Mouse (Mus musculus): ENCODE data around the gene Mob3c. TPM values are rescaled to one million over a fixed set of nuclear protein-coding genes. Genes with fewer than 3 reads are reported as not detected.

Gene Mob3c
- 14.5 and 15.5 TPM in 2 replicates for polyA plus RNA-seq (2015; fragmentation: Nextera tagmentation; extraction: Ambion mirVana)

DNA sequence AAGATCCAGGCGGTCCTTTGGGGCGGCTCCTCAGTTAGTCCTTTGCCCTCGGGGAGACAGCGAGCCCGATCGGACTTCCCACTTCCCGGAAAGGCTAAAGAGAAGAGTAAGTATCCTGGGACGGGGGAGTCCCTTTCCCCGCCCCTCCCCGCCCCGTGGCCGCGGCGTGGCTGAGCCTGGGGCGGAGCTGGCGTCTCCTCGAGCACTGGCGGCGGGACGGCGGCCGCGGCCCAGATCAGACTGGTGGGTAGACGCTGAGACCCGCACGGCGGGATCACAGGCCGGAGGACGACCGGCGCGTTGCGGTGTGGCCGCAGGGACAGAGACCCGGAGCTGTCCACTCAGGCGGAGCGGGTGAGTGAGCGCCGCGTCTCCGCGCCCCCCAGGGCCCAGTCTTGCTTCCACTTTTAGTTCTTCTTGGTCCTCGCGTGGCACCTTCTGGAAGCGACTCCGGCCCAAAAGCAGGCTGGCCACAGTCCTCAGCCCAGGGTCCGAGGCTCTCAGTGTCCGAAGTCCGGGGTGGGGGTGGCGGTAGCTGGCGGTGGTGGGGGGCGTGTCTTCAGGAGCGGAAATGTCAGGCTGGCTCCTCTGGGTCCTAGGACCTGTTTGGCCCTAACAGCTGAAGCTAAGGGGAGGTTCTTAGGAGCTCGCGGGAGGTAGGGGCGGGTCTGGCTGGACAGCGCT, at the start of gene Mob3c:
TSS of gene Mob3c (plus strand) at position 205 of the 684 bp plus-strand sequence.
- peak within 1 kb of the TSS; percentile 73 for H3K9ac ChIP-seq
- H3K4me1 ChIP-seq = peaks cover 19% of the 10 kb centered on the region
- H3K9me3 ChIP-seq (replicated peaks) = no peaks in the 10 kb centered on the region
- H3K27ac ChIP-seq (replicated peaks) = peak within 1 kb of the TSS; percentile 84
- peak within 1 kb of the TSS; percentile 87 for H3K4me3 ChIP-seq (replicated peaks)
- under 1% methylated on average over 57 of the region's 57 CpGs for WGBS
- no peaks in the 10 kb centered on the region for H3K27me3 ChIP-seq
- H3K4me2 ChIP-seq (replicated peaks) = peak within 1 kb of the TSS; percentile 73
- peak; percentile 89 for ATAC-seq (ENCODE audit: insufficient number of reproducible peaks, low FRiP score, low TSS enrichment, low read depth)
- H3K36me3 ChIP-seq = peaks cover 15% of the 10 kb centered on the region

DNA sequence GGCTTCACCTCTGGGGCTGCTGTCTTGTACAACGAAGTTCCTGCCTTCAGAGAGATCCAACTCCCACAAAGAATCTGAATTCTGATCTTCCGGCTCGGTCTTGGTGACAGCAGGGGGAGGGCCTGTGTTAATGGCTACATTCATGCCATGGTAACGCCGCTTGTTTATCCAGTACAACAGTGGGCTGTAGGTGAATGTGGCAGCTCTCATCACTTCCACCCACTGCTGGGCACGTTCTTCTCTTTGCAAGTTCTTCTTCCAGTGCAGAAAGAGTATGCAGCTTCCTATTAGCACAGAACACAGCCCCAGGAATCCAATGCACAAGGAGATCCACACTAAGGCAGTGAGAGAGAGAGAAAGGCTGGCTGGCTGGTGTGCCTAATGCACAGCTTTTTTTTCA, 47.6 kb upstream of the Mob3c start:
- H3K4me1 ChIP-seq = peaks cover 7% of the 10 kb centered on the region; the same call in 1 of the 2 replicates
- H3K9me3 ChIP-seq (replicated peaks) = no peaks in the 10 kb centered on the region
- WGBS = 44% methylated on average over 6 of the region's 6 CpGs
- H3K4me2 ChIP-seq (replicated peaks) = no peak overlapping the region
- H3K27me3 ChIP-seq = no peaks in the 10 kb centered on the region
- peaks cover 8% of the 10 kb centered on the region for H3K36me3 ChIP-seq
- no peak overlapping the region for H3K27ac ChIP-seq (replicated peaks)
- no peak overlapping the region for H3K9ac ChIP-seq
- no peak for ATAC-seq (ENCODE audit: insufficient number of reproducible peaks, low FRiP score, low TSS enrichment, low read depth)
- H3K4me3 ChIP-seq (replicated peaks) = no peak overlapping the region

DNA sequence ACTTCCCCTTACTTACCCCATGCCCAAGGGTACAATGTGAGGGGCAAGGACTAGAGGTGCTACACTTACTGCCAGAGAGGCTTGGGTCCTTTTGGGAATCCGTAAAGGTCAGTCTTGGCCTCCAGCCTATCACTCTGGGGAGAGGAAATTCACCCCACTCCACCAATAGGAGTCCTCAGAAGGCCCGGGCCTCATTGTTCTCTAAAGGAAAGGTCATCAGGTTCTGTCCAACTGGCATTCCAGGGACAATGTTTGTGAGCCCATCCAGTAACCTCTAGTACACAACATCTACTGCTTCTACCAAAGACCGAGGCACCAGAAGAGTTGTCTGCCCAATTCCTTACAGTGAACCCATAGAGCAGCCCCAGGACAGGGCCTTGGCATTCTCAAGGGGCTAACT, 47.0 kb upstream of the Mob3c start, which contains the start of gene Tex38:
TSS of gene Tex38 (minus strand) at position 101 of the 400 bp plus-strand sequence.
- no peak for ATAC-seq (ENCODE audit: insufficient number of reproducible peaks, low FRiP score, low TSS enrichment, low read depth)
- Histone ChIP-seq H3K27ac (replicated peaks) (no peak within 1 kb of the TSS), H3K36me3 (peaks cover 8% of the 10 kb centered on the region), H3K4me3 (replicated peaks) (no peak within 1 kb of the TSS), H3K27me3 (no peaks in the 10 kb centered on the region), H3K4me1 (peaks cover 14% of the 10 kb centered on the region), H3K4me2 (replicated peaks) (no peak within 1 kb of the TSS), H3K9ac (no peak within 1 kb of the TSS), H3K9me3 (replicated peaks) (no peaks in the 10 kb centered on the region)
- WGBS = 83% methylated on average over 3 of the region's 3 CpGs

DNA sequence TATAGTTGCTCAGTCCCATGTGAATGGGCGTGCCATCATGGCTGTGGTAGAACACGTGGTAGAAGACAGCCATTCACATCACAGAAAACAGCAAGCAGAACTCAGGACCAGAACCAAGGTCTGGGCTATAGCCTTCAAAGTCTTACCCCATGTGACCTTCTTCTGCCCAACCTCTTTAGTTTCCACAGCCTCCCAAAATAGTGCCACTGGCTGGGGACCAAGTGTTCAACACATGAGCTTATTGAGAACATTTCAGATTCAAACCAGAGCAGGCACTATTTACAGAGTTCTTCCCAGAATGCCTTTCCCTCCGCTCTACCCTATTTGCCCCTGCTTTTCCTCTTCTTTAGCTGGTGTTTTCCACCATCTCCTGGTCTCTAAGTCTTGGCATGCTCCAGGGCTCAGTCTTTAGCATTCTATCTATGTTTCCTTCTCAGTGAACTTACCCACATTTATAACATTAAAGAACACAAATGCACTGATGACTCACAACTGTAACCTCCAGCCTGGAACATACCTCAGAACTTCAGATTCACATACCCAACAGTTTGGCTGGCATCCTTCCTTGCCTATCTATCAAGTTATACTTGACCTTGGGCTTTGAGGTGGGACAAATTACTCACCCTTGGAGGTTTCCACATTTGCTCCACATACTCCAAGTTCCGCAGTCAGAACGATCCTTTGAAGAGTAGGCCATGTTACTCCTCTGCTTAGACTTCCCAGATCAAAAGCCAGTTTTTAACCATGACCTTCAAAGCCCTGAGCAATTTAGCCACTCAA, 45.7 kb upstream of the Mob3c start:
- Histone ChIP-seq H3K27me3 (no peaks in the 10 kb centered on the region), H3K9me3 (replicated peaks) (no peaks in the 10 kb centered on the region), H3K27ac (replicated peaks) (no peak overlapping the region), H3K4me2 (replicated peaks) (no peak overlapping the region), H3K36me3 (peaks cover 4% of the 10 kb centered on the region; the same call in 1 of the 2 replicates), H3K4me3 (replicated peaks) (no peak overlapping the region), H3K4me1 (peaks cover 17% of the 10 kb centered on the region), H3K9ac (no peak overlapping the region)
- 92% methylated on average over 5 of the region's 5 CpGs for WGBS
- no peak for ATAC-seq (ENCODE audit: insufficient number of reproducible peaks, low FRiP score, low TSS enrichment, low read depth)

DNA sequence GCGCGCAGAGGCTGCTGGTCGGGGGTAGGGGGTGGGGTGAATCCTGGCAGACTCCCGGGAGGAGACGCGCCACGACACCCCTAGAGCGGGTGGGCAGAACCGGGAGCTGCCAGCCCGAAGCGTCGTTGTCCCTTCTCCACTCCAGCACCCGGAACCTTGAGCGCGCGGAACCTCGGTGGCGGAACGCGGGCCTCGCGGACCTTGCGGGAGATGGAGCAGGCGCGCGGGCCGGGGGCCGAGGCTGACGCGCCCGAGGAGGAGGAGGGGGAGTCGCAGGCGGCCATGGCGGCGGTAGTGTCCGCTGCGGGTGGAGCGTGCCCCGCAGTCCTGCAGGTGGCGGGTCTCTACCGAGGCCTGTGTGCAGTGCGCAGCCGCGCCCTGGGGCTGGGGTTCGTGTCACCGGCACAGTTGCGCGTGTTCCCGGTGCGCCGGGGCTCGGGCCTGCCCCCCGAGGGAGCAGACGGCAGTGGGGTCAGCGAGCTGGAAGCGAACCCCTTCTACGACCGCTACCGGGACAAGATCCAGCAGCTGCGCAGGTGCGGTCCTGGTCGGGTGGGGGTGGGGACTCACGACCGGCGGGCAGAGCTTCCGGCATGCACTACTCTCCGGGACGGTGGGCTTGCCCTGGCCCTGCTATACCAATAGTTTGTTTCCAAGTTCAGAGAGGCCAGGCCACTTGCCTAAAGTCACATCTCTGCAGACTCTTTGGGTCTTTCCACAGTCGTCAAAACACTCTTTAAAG, 43.0 kb upstream of the Mob3c start, which contains the start of gene Atpaf1:
TSS of gene Atpaf1 (plus strand) at position 44 of the 742 bp plus-strand sequence.
- peak; percentile 83 for ATAC-seq (ENCODE audit: insufficient number of reproducible peaks, low FRiP score, low TSS enrichment, low read depth)
- peaks cover 12% of the 10 kb centered on the region; the same call in 1 of the 2 replicates for H3K36me3 ChIP-seq
- under 1% methylated on average over 69 of the region's 69 CpGs for WGBS
- peaks cover 17% of the 10 kb centered on the region for H3K4me1 ChIP-seq
- H3K9ac ChIP-seq = peak within 1 kb of the TSS; percentile 75
- no peaks in the 10 kb centered on the region for H3K9me3 ChIP-seq (replicated peaks)
- H3K4me3 ChIP-seq (replicated peaks) = peak within 1 kb of the TSS; percentile 56
- peak within 1 kb of the TSS; percentile 75 for H3K4me2 ChIP-seq (replicated peaks)
- H3K27ac ChIP-seq (replicated peaks) = peak within 1 kb of the TSS; percentile 78
- no peaks in the 10 kb centered on the region for H3K27me3 ChIP-seq

DNA sequence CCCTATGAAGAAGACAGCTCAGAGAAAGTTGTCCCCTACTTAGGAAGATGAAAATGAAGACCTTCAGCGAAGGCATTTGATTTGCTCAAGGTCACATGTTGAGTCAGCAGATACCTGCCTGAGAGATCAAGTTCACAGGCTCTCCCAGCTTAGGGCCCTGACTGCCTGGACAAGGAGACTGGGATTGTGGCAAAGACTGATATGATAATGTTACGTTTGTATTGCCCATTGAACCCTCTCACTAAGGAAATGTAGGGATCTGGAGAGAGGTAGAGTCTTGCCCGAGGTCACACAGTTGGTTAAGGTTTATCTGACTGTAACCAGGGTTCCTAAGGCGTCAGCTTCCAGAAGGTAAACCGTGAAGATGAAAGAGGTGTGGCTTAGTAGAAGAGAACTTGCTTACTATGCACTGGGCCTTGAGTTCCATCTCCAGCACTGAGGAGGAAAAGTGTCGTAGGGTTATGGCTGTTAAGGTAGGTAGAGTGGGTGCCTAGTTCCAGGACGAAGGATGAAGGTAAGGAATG, 42.3 kb upstream of the Mob3c start:
- no peaks in the 10 kb centered on the region for H3K9me3 ChIP-seq (replicated peaks)
- peak overlapping the region; percentile 75 for H3K9ac ChIP-seq
- H3K36me3 ChIP-seq = peaks cover 18% of the 10 kb centered on the region; the same call in 1 of the 2 replicates
- WGBS = 51% methylated on average over 7 of the region's 7 CpGs
- H3K27me3 ChIP-seq = no peaks in the 10 kb centered on the region
- peaks cover 17% of the 10 kb centered on the region for H3K4me1 ChIP-seq
- H3K4me2 ChIP-seq (replicated peaks) = peak overlapping the region; percentile 75
- no peak for ATAC-seq (ENCODE audit: insufficient number of reproducible peaks, low FRiP score, low TSS enrichment, low read depth)
- H3K27ac ChIP-seq (replicated peaks) = peak overlapping the region; percentile 78
- H3K4me3 ChIP-seq (replicated peaks) = peak overlapping the region; percentile 56

DNA sequence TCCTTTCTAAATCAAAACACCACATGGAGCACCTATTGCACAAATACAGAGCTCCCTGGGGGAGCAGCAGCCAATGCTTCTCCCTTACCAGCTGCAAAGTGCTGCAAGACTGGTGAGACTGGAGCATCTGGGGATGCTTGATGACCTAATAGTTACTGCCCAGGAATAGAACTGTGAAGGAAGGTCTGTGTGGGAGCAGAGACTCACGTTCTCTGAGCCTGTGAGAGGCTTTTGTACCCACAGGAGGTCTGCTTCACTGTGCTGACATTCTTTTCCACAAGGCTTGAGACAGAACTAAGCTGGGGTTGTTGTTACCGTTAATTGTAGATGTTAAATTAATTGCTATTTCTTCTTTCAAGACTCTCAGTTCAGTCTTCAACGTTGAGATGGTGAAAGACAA, 37.0 kb upstream of the Mob3c start:
- no peak overlapping the region for H3K9ac ChIP-seq
- no peaks in the 10 kb centered on the region for H3K9me3 ChIP-seq (replicated peaks)
- peaks cover 49% of the 10 kb centered on the region for H3K36me3 ChIP-seq
- no peak overlapping the region for H3K4me3 ChIP-seq (replicated peaks)
- no peak overlapping the region for H3K4me2 ChIP-seq (replicated peaks)
- no peak for ATAC-seq (ENCODE audit: insufficient number of reproducible peaks, low FRiP score, low TSS enrichment, low read depth)
- peaks cover 4% of the 10 kb centered on the region for H3K4me1 ChIP-seq
- H3K27me3 ChIP-seq = no peaks in the 10 kb centered on the region
- WGBS = 84% methylated on average over 3 of the region's 3 CpGs
- H3K27ac ChIP-seq (replicated peaks) = no peak overlapping the region

DNA sequence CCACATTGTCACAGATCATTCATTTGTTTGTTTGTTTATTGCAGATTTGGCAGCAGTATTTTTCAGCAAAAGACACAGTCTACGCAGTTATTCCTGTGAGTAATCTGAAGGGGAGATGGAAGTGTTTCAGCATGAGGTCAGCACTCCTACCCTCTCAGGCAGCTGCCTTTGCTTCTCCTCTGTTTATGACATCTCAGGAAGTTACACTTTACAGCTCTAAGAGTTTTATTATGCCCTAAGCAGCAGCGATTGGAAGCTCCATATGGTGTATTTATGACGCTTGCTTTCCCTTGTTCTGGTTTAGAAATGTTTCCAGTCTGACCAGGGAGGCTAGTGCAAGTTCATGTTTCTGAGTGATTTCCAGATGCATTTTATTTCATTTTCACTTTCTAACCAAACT, 32.5 kb upstream of the Mob3c start:
- Histone ChIP-seq H3K36me3 (peaks cover 71% of the 10 kb centered on the region), H3K9me3 (replicated peaks) (no peaks in the 10 kb centered on the region), H3K4me3 (replicated peaks) (no peak overlapping the region), H3K4me2 (replicated peaks) (no peak overlapping the region), H3K4me1 (no peaks in the 10 kb centered on the region), H3K27me3 (no peaks in the 10 kb centered on the region), H3K27ac (replicated peaks) (no peak overlapping the region), H3K9ac (no peak overlapping the region)
- 90% methylated on average over 3 of the region's 3 CpGs for WGBS
- no peak for ATAC-seq (ENCODE audit: insufficient number of reproducible peaks, low FRiP score, low TSS enrichment, low read depth)

DNA sequence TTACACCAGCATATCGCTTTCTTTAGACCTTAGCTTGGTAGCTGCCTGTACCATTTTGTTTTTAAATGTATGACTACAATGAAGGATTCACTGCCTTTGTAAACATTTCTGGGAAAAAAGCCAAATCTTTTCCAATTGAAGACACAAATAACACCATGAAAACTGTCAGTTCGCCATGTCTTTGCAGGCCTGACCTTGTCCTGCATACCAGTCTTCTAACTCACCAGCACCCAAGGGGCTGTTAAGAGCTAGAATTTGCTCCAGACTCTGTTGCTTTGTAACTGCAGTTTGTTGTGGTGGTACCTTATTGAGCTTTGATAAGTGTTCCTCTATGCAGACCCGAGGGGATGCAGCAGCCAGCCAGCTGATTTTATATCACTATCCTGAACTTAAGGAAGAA, 27.9 kb upstream of the Mob3c start:
- Histone ChIP-seq H3K4me2 (replicated peaks) (no peak overlapping the region), H3K4me1 (no peaks in the 10 kb centered on the region), H3K27me3 (no peaks in the 10 kb centered on the region), H3K36me3 (peaks cover 67% of the 10 kb centered on the region), H3K9me3 (replicated peaks) (no peaks in the 10 kb centered on the region), H3K9ac (no peak overlapping the region), H3K27ac (replicated peaks) (no peak overlapping the region), H3K4me3 (replicated peaks) (no peak overlapping the region)
- WGBS = 63% methylated on average over 3 of the region's 3 CpGs
- ATAC-seq (ENCODE audit: insufficient number of reproducible peaks, low FRiP score, low TSS enrichment, low read depth) = no peak

DNA sequence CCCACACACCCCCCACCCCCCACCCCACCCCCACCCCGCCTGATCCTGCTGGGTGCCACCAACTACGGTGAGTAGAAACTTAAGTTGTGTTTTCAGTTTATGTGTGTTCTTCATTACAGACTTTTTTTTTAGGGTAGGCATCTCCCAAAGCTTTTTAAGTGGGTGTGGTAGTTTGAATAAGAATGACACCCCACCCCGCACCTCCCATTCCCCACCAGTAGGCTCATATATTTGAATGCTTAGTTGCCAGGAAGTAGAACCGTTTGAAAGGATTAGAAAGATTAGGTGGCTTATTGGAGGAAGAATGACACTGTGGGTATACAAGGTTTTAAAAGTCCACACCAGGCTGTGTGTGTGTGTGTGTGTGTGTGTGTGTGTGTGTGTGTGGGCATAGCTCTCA, 15.6 kb upstream of the Mob3c start:
- peaks cover 40% of the 10 kb centered on the region for H3K36me3 ChIP-seq
- 79% methylated on average over 4 of the region's 4 CpGs for WGBS
- no peaks in the 10 kb centered on the region for H3K4me1 ChIP-seq

DNA sequence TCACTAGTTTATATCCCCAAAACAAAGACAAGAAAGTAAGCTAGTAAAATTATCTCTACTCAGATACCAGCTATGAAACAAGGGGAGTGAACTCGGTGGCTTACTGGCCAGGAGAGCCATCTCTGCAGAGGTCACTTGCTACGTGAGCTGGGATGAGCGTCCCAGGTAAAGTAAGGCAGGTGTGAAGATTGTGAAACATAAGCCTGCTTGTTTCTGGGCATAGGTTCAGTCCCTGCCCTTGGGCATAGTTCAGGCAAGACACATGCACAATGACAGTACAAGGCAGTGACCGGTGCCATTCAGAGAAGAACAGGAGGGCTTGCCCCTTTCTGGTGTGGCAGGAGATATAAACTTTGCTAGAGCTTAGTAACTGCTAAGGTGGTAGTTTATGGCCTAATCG, 12.3 kb upstream of the Mob3c start:
- H3K4me1 ChIP-seq = no peaks in the 10 kb centered on the region
- 92% methylated on average over 5 of the region's 5 CpGs for whole genome bisulfite sequencing
- no peaks in the 10 kb centered on the region for H3K27me3 ChIP-seq
- no peak overlapping the region for H3K9ac ChIP-seq
- H3K9me3 ChIP-seq (replicated peaks) = no peaks in the 10 kb centered on the region
- no peak overlapping the region for H3K4me3 ChIP-seq (replicated peaks)
- H3K27ac ChIP-seq (replicated peaks) = no peak overlapping the region
- peaks cover 41% of the 10 kb centered on the region; the same call in 1 of the 2 replicates for H3K36me3 ChIP-seq
- ATAC-seq (ENCODE audit: insufficient number of reproducible peaks, low FRiP score, low TSS enrichment, low read depth) = no peak
- no peak overlapping the region for H3K4me2 ChIP-seq (replicated peaks)

More for the DNA sequence above, 15.6 kb upstream of the Mob3c start:
- no peak overlapping the region for H3K9ac ChIP-seq
- H3K27me3 ChIP-seq = no peaks in the 10 kb centered on the region
- H3K9me3 ChIP-seq (replicated peaks) = no peaks in the 10 kb centered on the region
- H3K4me3 ChIP-seq (replicated peaks) = no peak overlapping the region
- no peak for ATAC-seq (ENCODE audit: insufficient number of reproducible peaks, low FRiP score, low TSS enrichment, low read depth)
- H3K4me2 ChIP-seq (replicated peaks) = no peak overlapping the region
- H3K27ac ChIP-seq (replicated peaks) = no peak overlapping the region
